ENCODE assay signal across 17 mouse cellular contexts in the genomic region with DNA sequence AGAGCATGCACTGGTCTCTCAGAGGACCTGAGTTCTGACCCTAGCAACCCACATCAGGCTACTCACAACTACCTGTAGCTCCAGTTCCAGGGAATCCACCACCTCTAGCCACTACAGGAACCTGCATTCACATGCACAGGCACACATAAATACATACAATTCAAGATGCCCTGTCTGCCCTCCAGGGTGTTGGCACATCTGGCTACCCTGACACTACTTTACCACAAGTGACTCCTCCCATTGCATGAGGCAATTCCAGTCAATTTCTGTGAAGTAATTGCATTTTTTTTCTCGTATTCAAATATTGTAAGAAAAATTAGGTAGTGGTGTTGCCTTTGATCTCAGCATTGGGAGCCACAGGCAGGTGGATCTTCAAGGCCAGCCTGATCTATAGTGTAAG. TPM values are rescaled to one million over a fixed set of nuclear protein-coding genes. Genes with fewer than 3 reads are reported as not detected.
"Had no signal": no experiment of that assay in that cellular context is flagged by ENCODE, and none has a peak within 500 bp of the region (broad histone marks: within the 10 kb centered on the region; RNA-seq: fewer than 3 reads in every experiment).

No protein-coding gene starts in this region.

- H3K27me3 ChIP-seq: intestine, embryonic 15.5 days; limb, embryonic 12.5 days; liver, embryonic 15.5 days; midbrain, embryonic 13.5 days; neural tube, embryonic 12.5 days had no signal

- H3K27ac ChIP-seq: intestine, embryonic 15.5 days; limb, embryonic 12.5 days; liver, embryonic 15.5 days; macrophage; midbrain, embryonic 13.5 days; neural tube, embryonic 12.5 days had no signal

- DNase-seq: kidney, adult 18-20 months; kidney, postnatal 10 days; kidney, postnatal 4 days; layer of hippocampus, postnatal 36 days; liver; lung, adult 2 months; right cerebral cortex, postnatal 4 days; spleen, adult 18-20 months; thymus, adult 18-20 months; thymus, postnatal 14 days had no signal

- ATAC-seq: intestine, embryonic 15.5 days; lung, postnatal 0 days; midbrain, embryonic 13.5 days had no signal

- H3K4me2 ChIP-seq: intestine, embryonic 15.5 days; limb, embryonic 12.5 days; midbrain, embryonic 13.5 days; neural tube, embryonic 12.5 days had no signal

- H3K9me3 ChIP-seq: intestine, embryonic 15.5 days; limb, embryonic 12.5 days; liver, embryonic 15.5 days; midbrain, embryonic 13.5 days had no signal

- H3K4me3 ChIP-seq: intestine, embryonic 15.5 days; limb, embryonic 12.5 days; liver, embryonic 15.5 days; midbrain, embryonic 13.5 days; neural tube, embryonic 12.5 days had no signal

- H3K9ac ChIP-seq: intestine, embryonic 15.5 days; limb, embryonic 12.5 days; liver, embryonic 15.5 days; midbrain, embryonic 13.5 days; neural tube, embryonic 12.5 days had no signal

RNA-seq across cellular contexts. Expression of a gene that starts 2.7 kb away (rescaled TPM):
- polyA plus RNA-seq: lung, adult 2 months had no signal
